Mouse (Mus musculus) limb, embryonic 10.5 days (tissue): Measurements from ENCODE around the gene Acsbg1. TPM values are rescaled to one million over a fixed set of nuclear protein-coding genes. Genes with fewer than 3 reads are reported as not detected.
A peak's percentile ranks its signal among the peaks of the same experiment; 100 is the strongest.
"Not testable (repeated sequence)": the region's sequence is repeated elsewhere in the genome, so short reads cannot be mapped to it uniquely, and the experiment has no call there.

ENCODE experiments used
- DNase-seq: peaks from one replicate; pipeline ENCODE4 v3.0.0-alpha.2; 2017; ENCODE audit warnings: low spot score
- H3K27ac ChIP-seq: fragments of 300-500 bp; sonication (generic); 2 replicates; pipeline ENCODE4 v1.5.1; 2016; ENCODE audit warnings: mild to moderate bottlenecking
- H3K27me3 ChIP-seq: fragments of 300-500 bp; sonication (generic); 2 replicates; pipeline ENCODE4 v1.6.1; 2016; ENCODE audit warnings: low read depth, mild to moderate bottlenecking; ENCODE audit not compliant: poor library complexity, severe bottlenecking
- H3K36me3 ChIP-seq: fragments of 300-500 bp; sonication (generic); 2 replicates; pipeline ENCODE4 v1.6.1; 2016; ENCODE audit warnings: mild to moderate bottlenecking, moderate library complexity
- H3K4me1 ChIP-seq: fragments of 300-500 bp; sonication (generic); 2 replicates; pipeline ENCODE4 v1.6.1; 2016
- H3K4me3 ChIP-seq: fragments of 300-500 bp; sonication (generic); 2 replicates; pipeline ENCODE4 v1.5.1; 2016; ENCODE audit warnings: mild to moderate bottlenecking, moderate library complexity
- H3K9me3 ChIP-seq: fragments of 300-500 bp; sonication (generic); replicated peaks from 2 replicates; pipeline ENCODE4 v1.6.1; 2016; ENCODE audit warnings: mild to moderate bottlenecking
- WGBS: fragments of 180-500 bp; shearing (Covaris S2); methylation state at CpG from one replicate; pipeline ENCODE4 v1.1.7; 2016; 5-methylcytosine and 5-hydroxymethylcytosine counted together
- polyA plus RNA-seq: library from polyadenylated mRNA; unstranded; fragments of >200 nt; fragmentation: Nextera tagmentation; extraction: Ambion mirVana; gene quantifications from 2 replicates; pipeline ENCODE4 v1.2.1, GENCODE M21; 2016

The Acsbg1 gene
- polyA plus RNA-seq = 0.31 and 0.60 TPM in 2 replicates

DNA sequence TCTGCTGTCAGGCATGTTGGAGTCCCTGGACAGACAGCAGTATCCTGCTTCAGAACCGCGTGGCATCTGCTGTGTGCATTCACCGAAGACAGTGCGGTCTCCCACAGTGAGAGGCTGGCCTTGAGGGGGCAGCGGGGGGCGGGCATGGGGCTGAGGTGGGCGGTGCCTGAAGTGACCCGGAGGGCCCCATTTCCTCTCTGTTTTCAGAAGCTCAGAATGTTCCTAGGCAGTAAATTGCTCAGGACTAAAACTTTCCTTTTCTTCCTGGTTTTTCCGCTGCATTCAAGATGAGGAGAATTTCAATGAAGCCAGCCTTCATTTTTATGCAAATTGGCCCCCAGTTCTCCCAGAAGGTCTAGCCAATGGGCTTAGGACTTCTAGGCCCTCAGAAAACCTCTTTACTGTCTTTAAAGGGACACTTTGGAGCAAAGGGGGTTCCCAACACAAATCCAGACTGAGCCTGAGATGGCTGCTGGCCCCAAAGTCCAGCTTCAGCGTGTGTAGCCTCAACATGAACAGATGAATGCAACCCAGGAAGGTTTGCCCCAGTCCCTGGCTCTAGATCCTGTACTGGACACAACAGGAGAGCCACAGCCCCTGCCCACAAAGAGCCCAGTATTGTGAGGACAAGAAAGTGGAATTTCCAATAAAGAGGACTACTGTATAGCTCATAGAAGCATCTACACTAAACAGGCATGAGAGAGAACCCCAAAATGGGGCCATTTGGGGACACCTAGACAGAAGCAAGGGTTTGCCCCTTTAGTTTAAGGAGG, at the start of gene Acsbg1:
Acsbg1 (minus strand) TSS at position 266 of the 773 bp plus-strand sequence.
- H3K9me3 ChIP-seq = no peaks in the 10 kb centered on the region
- H3K4me3 ChIP-seq = no peak within 1 kb of the TSS
- WGBS = 34% methylated on average over 10 of the region's 10 CpGs

DNA sequence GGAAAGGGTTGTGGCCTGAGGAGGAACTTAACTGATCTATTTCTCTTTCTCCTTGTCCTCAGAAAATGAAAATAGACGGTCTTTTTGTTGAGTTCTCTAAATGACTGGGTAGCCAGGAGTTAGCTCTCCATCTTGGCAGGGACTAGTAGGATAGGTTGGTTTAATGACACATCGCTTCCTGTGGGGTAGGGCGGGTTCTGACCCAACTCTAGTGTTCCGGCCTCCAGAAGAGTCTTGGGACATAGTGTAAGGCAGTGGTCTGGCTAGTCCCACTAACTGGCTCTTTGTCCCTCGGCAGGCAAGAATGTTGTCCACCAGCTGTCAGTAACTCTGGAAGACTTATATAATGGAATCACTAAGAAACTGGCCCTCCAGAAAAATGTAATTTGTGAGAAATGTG, 46.4 kb upstream of the Acsbg1 start:
- Histone ChIP-seq H3K27me3 (peaks cover 5% of the 10 kb centered on the region; the same call in 1 of the 2 replicates), H3K36me3 (peaks cover 36% of the 10 kb centered on the region), H3K9me3 (no peaks in the 10 kb centered on the region), H3K4me3 (no peak overlapping the region), H3K4me1 (peaks cover 14% of the 10 kb centered on the region), H3K27ac (no peak overlapping the region)
- WGBS = 88% methylated on average over 5 of the region's 5 CpGs
- DNase-seq = no peak

More for the DNA sequence above, at the start of gene Acsbg1:
- peak within 1 kb of the TSS; percentile 5; the same call in 1 of the 2 replicates for H3K27ac ChIP-seq
- no peaks in the 10 kb centered on the region for H3K36me3 ChIP-seq
- peaks cover 10% of the 10 kb centered on the region for H3K4me1 ChIP-seq
- no peaks in the 10 kb centered on the region for H3K27me3 ChIP-seq
- DNase-seq = no peak

DNA sequence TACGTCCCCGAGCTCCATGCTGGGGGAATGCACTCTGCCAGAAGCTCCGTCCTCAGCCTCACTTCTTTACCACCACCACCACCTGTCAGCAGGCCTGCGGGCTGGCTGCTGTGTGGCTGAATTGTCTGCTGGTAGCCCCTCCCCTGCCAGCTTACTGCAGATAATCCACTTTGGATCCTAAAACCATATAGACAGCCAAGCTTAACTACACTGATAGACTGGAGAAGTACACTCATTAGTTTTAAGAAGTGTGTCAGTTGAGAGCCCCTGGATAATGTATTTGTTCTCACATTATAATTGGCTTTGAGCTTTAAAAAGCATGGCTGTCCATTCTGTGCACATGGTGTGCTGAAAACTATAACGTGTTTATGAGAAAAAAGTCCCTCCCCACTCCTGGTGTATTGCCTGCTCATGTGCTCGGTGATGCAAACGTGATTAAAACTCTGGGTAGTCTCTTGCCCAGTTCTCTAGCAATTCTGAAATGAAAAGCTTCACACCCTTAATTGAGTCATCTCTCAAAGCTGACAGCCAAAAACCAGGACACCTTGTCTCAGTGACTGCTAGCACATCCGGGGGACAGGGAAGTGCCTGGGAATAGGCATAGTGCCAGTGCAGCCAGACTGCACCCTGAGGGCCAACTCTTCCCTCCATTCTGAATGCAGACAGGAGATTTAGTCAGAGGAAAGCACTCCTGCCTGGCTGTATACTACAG, 45.8 kb upstream of the Acsbg1 start:
- Histone ChIP-seq H3K36me3 (peaks cover 30% of the 10 kb centered on the region), H3K4me1 (peaks cover 19% of the 10 kb centered on the region), H3K27me3 (peaks cover 10% of the 10 kb centered on the region; the same call in 1 of the 2 replicates), H3K4me3 (no peak overlapping the region), H3K27ac (no peak overlapping the region), H3K9me3 (no peaks in the 10 kb centered on the region)
- WGBS = 74% methylated on average over 8 of the region's 8 CpGs
- DNase-seq = no peak

GRCm38 (mm10) chr9:54705561-54705960, 43.9 kb upstream of the Acsbg1 start:
- no peak for DNase-seq
- Histone ChIP-seq H3K4me1 (peaks cover 21% of the 10 kb centered on the region), H3K27ac (no peak overlapping the region), H3K9me3 (no peaks in the 10 kb centered on the region), H3K4me3 (no peak overlapping the region), H3K27me3 (peaks cover 29% of the 10 kb centered on the region), H3K36me3 (peaks cover 11% of the 10 kb centered on the region)
- 76% methylated on average over 1 of the region's 1 CpGs for WGBS

DNA sequence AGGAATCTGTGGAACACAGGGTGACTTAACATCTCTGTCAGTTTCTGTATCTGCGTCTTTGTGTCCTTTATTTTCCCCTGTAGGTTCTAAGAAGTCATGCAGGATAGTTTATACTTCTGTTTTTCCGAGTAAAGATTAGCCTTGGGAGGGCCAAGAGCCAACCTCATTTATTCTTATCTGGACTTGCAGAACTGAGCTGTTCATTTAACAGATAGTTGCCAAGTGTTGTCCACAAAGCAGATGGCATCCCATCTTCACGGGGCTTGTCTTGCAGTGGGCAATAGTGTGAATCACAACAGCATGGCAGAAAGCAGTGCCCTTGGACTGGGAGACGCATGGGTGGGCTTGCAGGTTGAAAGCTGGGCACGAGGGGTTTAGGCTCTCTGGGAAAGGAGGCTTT, 42.7 kb upstream of the Acsbg1 start:
- no peak for DNase-seq
- Histone ChIP-seq H3K9me3 (no peaks in the 10 kb centered on the region), H3K4me1 (peaks cover 33% of the 10 kb centered on the region), H3K27me3 (peaks cover 41% of the 10 kb centered on the region), H3K4me3 (no peak overlapping the region), H3K36me3 (peaks cover 6% of the 10 kb centered on the region), H3K27ac (no peak overlapping the region)
- WGBS = 79% methylated on average over 5 of the region's 5 CpGs

DNA sequence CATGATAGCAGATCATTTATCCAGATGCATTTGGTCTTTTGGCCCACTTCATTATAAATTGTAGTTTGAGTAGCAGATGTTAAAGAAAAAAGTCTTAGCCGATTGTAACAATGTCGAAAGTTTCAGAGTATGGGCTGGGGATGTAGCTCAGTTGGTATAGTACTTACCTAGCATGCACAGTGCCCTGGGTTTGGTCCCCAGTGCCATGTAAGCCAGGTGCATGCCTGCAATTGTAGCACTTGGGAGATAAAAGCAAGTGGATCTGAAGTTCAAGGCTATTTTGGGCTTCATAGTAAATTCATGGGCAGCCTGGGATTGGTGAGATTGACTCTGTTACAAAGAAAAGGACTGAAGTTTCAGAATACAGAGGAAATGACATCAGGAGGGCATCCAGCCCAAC, 40.9 kb upstream of the Acsbg1 start:
- Histone ChIP-seq H3K27me3 (peaks cover 59% of the 10 kb centered on the region), H3K9me3 (no peaks in the 10 kb centered on the region)

GRCm38 (mm10) chr9:54700746-54701145, 39.1 kb upstream of the Acsbg1 start:
- Histone ChIP-seq H3K4me1 (peaks cover 39% of the 10 kb centered on the region), H3K27me3 (peaks cover 75% of the 10 kb centered on the region), H3K36me3 (no peaks in the 10 kb centered on the region), H3K9me3 (no peaks in the 10 kb centered on the region), H3K27ac (no peak overlapping the region), H3K4me3 (peak overlapping the region; percentile 75; the same call in 1 of the 2 replicates)
- no peak for DNase-seq
- WGBS = 86% methylated on average over 7 of the region's 7 CpGs

More for the DNA sequence above, 40.9 kb upstream of the Acsbg1 start:
- Histone ChIP-seq H3K4me3 (no peak overlapping the region), H3K36me3 (no peaks in the 10 kb centered on the region), H3K4me1 (peaks cover 39% of the 10 kb centered on the region), H3K27ac (no peak overlapping the region)
- WGBS = 89% methylated on average over 2 of the region's 2 CpGs
- no peak for DNase-seq

DNA sequence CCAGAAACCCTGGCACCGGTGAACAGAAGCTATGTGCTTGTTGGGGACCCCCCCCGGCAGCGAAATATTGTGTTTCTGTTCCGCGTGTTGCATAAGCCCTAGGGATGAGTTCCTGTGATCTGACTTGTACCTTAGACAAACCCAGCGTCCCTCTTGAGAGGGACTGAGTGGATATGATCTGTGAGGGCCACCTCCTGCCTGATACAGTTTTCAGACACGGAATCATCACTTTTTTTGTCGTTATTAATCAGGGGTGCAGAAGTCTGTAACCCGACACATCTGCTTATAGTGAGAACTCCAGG, 38.5 kb upstream of the Acsbg1 start:
- peaks cover 39% of the 10 kb centered on the region for H3K4me1 ChIP-seq
- no peak for DNase-seq
- peaks cover 80% of the 10 kb centered on the region for H3K27me3 ChIP-seq

GRCm38 (mm10) chr9:54699345-54700173, 37.9 kb upstream of the Acsbg1 start:
- DNase-seq = peak; percentile 75
- peak overlapping the region; percentile 85 for H3K27ac ChIP-seq
- H3K27me3 ChIP-seq = peaks cover 83% of the 10 kb centered on the region
- WGBS = under 1% methylated on average over 92 of the region's 92 CpGs
- peak overlapping the region; percentile 75 for H3K4me3 ChIP-seq
- peaks cover 39% of the 10 kb centered on the region for H3K4me1 ChIP-seq
- no peaks in the 10 kb centered on the region for H3K9me3 ChIP-seq
- no peaks in the 10 kb centered on the region for H3K36me3 ChIP-seq

More for the DNA sequence above, 38.5 kb upstream of the Acsbg1 start:
- WGBS = 29% methylated on average over 9 of the region's 9 CpGs
- Histone ChIP-seq H3K27ac (peak overlapping the region; percentile 85), H3K4me3 (peak overlapping the region; percentile 75), H3K36me3 (no peaks in the 10 kb centered on the region), H3K9me3 (no peaks in the 10 kb centered on the region)

DNA sequence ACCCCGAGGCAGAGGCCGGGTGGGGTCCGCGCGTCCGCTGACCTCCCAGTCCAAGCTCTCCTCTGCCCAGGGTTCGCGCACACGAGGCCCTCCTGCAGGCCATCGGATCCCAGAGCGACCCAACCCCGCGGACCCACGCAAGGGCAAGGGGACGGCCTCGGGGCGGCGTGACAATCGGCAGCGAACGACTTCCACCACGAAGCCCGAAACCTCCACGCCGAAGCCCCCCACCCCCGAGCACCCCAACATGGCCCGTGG, 37.3 kb upstream of the Acsbg1 start:
- no peak for DNase-seq
- Histone ChIP-seq H3K4me3 (peak overlapping the region; percentile 75), H3K36me3 (no peaks in the 10 kb centered on the region), H3K9me3 (no peaks in the 10 kb centered on the region), H3K27ac (peak overlapping the region; percentile 85), H3K4me1 (peaks cover 35% of the 10 kb centered on the region), H3K27me3 (peaks cover 84% of the 10 kb centered on the region)
- WGBS = 16% methylated on average over 27 of the region's 27 CpGs

DNA sequence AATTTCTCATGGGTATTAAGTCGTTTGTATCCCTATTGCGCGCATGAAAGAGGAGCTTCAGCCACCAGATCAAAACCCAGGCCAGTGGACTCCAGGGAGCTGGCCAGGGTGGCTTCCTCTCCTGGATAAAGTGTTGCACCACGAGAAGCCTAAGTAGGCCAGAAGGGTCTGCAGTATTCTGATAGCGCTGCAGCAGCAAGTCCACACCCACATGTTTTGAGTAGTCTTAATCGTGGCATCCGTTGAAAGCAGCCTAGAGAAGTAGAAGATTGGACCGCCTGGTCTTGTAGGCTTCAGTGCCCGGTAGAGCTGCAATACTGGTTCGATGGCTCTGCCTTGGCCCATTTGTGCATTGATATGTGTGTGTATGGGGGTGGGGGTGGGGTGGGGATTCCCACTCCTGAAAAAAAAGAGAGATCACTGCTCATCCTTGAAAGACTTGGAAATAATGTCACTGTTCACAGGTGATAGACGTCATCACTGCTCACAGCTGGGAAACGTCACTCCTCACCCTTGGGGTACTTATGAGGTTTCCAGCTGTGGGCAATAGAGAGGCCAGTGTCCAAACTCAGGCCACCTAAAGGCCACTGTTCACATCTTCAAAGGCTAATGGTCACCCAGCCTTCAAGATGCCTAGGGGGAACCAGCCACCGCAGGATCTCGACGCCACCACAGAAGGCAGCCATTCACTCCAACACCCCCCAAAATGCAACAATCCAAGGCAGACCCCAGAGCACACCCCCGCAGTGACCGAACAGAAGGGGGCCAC, 36.8 kb upstream of the Acsbg1 start, which contains the start of gene Dnaja4:
Dnaja4 (plus strand) TSS at position 556 of the 769 bp plus-strand sequence.
- peak within 1 kb of the TSS; percentile 75 for H3K4me3 ChIP-seq
- H3K27me3 ChIP-seq = peaks cover 84% of the 10 kb centered on the region
- H3K4me1 ChIP-seq = peaks cover 30% of the 10 kb centered on the region
- H3K9me3 ChIP-seq = no peaks in the 10 kb centered on the region
- WGBS = 68% methylated on average over 17 of the region's 17 CpGs
- peak within 1 kb of the TSS; percentile 85 for H3K27ac ChIP-seq
- H3K36me3 ChIP-seq = no peaks in the 10 kb centered on the region
- no peak for DNase-seq

DNA sequence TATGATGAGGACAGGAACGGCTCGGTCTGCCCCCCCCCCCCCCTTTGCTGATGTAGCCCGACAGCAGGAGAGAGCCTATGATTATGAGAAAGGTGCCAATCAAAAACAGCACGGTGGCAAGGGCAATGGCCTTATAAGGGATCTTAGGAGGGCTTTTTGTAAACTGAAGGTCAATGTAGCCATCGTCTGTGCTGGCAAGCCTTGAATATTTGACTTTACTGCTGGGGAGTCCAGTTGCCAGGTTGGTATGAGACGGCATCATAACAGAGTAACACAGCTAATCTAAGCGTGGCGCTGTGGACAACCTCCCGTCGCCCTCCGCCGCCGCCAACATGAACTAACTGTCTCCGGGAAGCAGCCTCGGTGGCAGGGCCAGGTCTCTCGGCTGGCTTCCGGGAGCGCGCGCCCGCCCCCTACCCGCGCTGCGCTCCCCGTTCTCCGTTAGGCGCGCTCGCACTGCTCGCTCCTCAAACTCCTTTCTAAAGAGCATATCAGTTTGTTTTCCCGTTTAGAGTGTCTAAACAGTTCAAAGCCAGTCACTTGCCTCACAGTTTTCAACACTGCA, 29.7 kb upstream of the Acsbg1 start:
- not testable (repeated sequence) for H3K4me1 ChIP-seq, H3K9me3 ChIP-seq, H3K36me3 ChIP-seq, H3K27ac ChIP-seq
- Histone ChIP-seq H3K27me3 (peaks cover 48% of the 10 kb centered on the region), H3K4me3 (peak overlapping the region; percentile 46)
- peak; percentile 52 for DNase-seq
- 10% methylated on average over 31 of the region's 31 CpGs for WGBS
